Comparison of ENCODE assay signal across 14 mouse cellular contexts in genomic region chr5:125640966-125641365, GRCm38 (mm10).
"Had no signal": no experiment of that assay in that cellular context is flagged by ENCODE, and none has a peak within 500 bp of the region (broad histone marks: within the 10 kb centered on the region; RNA-seq: fewer than 3 reads in every experiment).

No protein-coding gene starts in this region.

- H3K4me1 ChIP-seq: kidney, embryonic 15.5 days; limb, embryonic 15.5 days; liver, embryonic 12.5 days; lung, embryonic 15.5 days; midbrain, embryonic 12.5 days; neural tube, embryonic 13.5 days; stomach, embryonic 15.5 days had no signal

- H3K9me3 ChIP-seq: kidney, embryonic 15.5 days; limb, embryonic 15.5 days; lung, embryonic 15.5 days; midbrain, embryonic 12.5 days; stomach, embryonic 15.5 days had no signal

- H3K4me2 ChIP-seq: kidney, embryonic 15.5 days; limb, embryonic 15.5 days; lung, embryonic 15.5 days; midbrain, embryonic 12.5 days; stomach, embryonic 15.5 days had no signal

- H3K27me3 ChIP-seq: kidney, embryonic 15.5 days; limb, embryonic 15.5 days; liver, embryonic 12.5 days; lung, embryonic 15.5 days; midbrain, embryonic 12.5 days; neural tube, embryonic 13.5 days; stomach, embryonic 15.5 days had no signal

- H3K4me3 ChIP-seq: kidney, embryonic 15.5 days; limb, embryonic 15.5 days; liver, embryonic 12.5 days; lung, embryonic 15.5 days; midbrain, embryonic 12.5 days; neural tube, embryonic 13.5 days; stomach, embryonic 15.5 days had no signal

- H3K9ac ChIP-seq: kidney, embryonic 15.5 days; limb, embryonic 15.5 days; liver, embryonic 12.5 days; lung, embryonic 15.5 days; midbrain, embryonic 12.5 days; neural tube, embryonic 13.5 days; stomach, embryonic 15.5 days had no signal

- DNase-seq: kidney, adult 2 months; kidney, postnatal 14 days; layer of hippocampus, postnatal 36 days; lung, postnatal 14 days; thymus, adult 2 months; thymus, postnatal 25 days had no signal

- H3K27ac ChIP-seq: kidney, embryonic 15.5 days; limb, embryonic 15.5 days; liver, embryonic 12.5 days; lung, embryonic 15.5 days; midbrain, embryonic 12.5 days; stomach, embryonic 15.5 days had no signal

- H3K36me3 ChIP-seq: kidney, embryonic 15.5 days; limb, embryonic 15.5 days; liver, embryonic 12.5 days; lung, embryonic 15.5 days; midbrain, embryonic 12.5 days; neural tube, embryonic 13.5 days; stomach, embryonic 15.5 days had no signal

- ATAC-seq: intestine, embryonic 16.5 days had no signal
